Mouse (Mus musculus) embryo, embryonic 11.5 days (tissue): ENCODE measurements around the gene S100a8.

ENCODE experiments used
- DNase-seq: peaks from one replicate; pipeline ENCODE4 v3.0.0-alpha.2; 2012; ENCODE audit warnings: low read depth, low spot score

S100a8 gene

GRCm38 (mm10) chr3:90678656-90679055 is 9.9 kb downstream of the S100a8 start:
- no peak for DNase-seq

DNA sequence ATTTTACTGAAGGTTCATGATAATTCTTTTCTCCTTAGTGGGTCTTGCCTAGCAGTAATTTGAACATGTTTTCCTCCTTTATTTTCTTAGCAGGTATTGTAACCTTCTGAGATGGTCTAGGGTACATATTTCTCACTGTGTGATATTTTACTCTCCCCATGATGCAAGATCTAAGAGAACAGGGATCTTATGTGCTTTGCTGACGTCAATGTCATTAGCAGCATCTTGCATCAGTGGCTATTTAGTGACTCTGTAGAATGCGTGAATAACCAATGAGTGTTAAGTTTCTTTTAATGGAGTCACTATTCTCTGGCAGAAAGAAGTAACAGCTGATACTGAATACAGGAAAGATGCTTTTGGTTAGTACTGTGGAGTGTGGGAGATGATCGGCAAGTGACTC is 15.2 kb downstream of the S100a8 start:
- no peak for DNase-seq

- no peak for DNase-seq
Observed at GRCm38 (mm10) chr3:90686835-90687234, 18.1 kb downstream of the S100a8 start.

DNA sequence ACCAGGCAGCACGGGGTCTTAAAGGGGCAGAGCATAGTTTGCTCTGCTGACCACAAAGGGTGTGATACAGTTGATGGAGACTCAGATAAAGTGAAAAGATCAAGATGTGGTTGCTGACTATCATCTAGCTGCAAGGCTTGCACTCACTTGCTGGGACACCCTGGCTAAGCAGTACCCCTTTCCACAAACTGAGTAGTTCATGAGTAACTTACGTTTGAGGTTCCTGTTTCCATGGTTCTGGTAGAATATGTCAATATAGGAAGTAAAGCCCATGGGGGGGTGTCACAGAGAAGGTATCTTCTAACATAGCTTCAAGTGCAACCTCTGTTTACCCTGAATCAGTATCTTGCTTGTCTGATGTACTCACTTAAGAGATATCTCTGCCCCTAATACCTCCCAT is 24.7 kb downstream of the S100a8 start:
- no peak for DNase-seq

DNA sequence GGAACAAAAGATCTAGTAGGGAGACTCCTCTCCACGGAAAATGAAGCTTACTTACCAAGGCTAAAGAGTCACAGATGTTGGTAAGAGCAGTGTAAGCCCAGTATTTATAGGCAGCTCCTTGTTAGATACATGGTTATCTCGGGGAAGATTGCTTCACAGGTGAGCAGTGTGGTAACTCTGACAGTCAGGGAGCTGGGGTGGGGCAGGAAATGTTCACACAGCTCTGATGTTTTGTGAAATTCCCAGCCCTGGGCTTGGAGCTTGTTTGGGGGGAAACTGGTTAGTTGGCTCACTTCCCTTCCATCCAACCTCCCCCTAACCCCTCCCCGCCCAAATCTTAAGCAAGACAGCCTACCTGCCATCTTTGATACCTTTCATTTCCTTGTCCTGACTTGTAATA is 26.8 kb downstream of the S100a8 start, which contains the start of gene S100a9:
Gene S100a9, minus strand, starts transcription at position 109 of the 400 bp plus-strand sequence.
- DNase-seq: no peak

- DNase-seq: no peak
Observed at GRCm38 (mm10) chr3:90702244-90702643, 33.5 kb downstream of the S100a8 start.

GRCm38 (mm10) chr3:90708523-90709202 is 39.9 kb downstream of the S100a8 start:
- DNase-seq: peak; percentile 14

DNA sequence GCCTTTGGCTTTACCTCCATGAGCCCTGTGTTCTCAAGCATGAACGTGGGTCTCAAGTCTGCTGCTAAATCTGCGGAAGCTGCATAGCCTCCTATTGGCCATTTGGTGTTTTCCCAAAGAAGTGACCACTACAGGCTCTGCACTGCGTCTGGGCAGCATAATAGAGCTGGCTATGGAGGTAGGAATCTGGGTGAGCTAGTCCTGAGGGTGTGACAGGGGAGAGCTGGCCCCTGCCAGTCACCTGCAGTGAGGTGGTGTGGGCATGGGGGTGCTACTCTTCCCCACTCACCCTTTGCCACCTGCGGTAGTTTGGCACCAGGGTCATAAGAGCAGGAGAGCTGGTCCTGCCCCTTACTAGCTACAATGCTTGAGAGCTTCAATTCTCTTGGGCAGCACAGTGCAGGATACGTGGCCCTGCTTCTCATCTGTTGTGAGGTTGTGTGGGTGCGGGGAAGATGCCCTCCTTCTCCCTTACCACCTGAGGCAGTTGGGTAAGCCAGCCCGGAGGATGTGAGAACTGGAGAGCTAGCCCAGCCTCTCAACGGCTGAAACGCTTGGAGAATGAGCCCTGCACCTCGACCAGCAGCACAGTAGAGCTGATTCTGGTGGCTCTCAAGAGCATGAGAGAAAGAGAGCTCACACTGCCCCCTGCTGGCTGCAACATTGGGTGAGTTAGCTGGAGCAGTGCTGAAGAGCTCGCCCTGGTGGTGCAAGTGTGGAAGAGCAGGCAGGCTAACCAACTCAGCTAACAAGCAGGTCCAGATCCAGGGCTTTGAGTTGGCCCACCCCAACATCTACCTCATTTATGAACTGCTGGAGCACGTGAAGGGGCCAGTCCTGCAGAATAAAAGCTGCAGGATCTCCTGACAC is 41.0 kb downstream of the S100a8 start:
- peak; percentile 67 for DNase-seq
